Mouse (Mus musculus) gastrocnemius, adult 2 months (tissue): Measurements from ENCODE around the gene Slc39a12. TPM values are rescaled to one million over a fixed set of nuclear protein-coding genes. Genes with fewer than 3 reads are reported as not detected.

Experiments used
- DNase-seq: peaks from one replicate; pipeline ENCODE4 v3.0.0; 2022
- H3K27ac ChIP-seq: fragments of 200-600 bp; 2 replicates; pipeline ENCODE4 v1.8.1; 2022; ENCODE audit warnings: mild to moderate bottlenecking
- H3K4me3 ChIP-seq: fragments of 200-600 bp; 2 replicates; pipeline ENCODE4 v1.8.1; 2022; ENCODE audit warnings: mild to moderate bottlenecking, moderate library complexity
- CTCF ChIP-seq: fragments of 200-600 bp; IDR thresholded peaks from 2 replicates; pipeline ENCODE4 v1.8.1; 2022; ENCODE audit warnings: antibody characterized with exemption, mild to moderate bottlenecking, moderate library complexity
- intact Hi-C: fragments of 180-260 bp; cut with DNase I; formaldehyde crosslinking; loops from one replicate; pipeline ENCODE4 v1.15.1; 2025
- total RNA-seq, 2 experiments: library from RNA; stranded (reverse); gene quantifications; 2 replicates each; pipeline ENCODE4 v1.2.3; 2021

The Slc39a12 gene
- total RNA-seq, 2 experiments from 2014 or later: 0.22 TPM; not detected in 1

- DNase-seq: no peak
- no peak for TF ChIP-seq CTCF
Measured at GRCm38 (mm10) chr2:14502482-14502881, 114.4 kb downstream of the Slc39a12 start.

GRCm38 (mm10) chr2:14518237-14518636, 130.1 kb downstream of the Slc39a12 start:
- no peak overlapping the region for H3K4me3 ChIP-seq
- DNase-seq: no peak
- intact Hi-C loops: no loop called here
- H3K27ac ChIP-seq: no peak overlapping the region
- TF ChIP-seq CTCF: no peak

More at GRCm38 (mm10) chr2:14502482-14502881, 114.4 kb downstream of the Slc39a12 start:
- intact Hi-C loops: no loop called here
- H3K4me3 ChIP-seq: no peak overlapping the region
- H3K27ac ChIP-seq: no peak overlapping the region

- no peak for TF ChIP-seq CTCF
- Histone ChIP-seq H3K27ac (no peak overlapping the region), H3K4me3 (no peak overlapping the region)
- DNase-seq: no peak
- intact Hi-C loops: no loop called here
Measured at GRCm38 (mm10) chr2:14534325-14535077, 146.4 kb downstream of the Slc39a12 start.

GRCm38 (mm10) chr2:14535246-14535671, 147.1 kb downstream of the Slc39a12 start:
- TF ChIP-seq CTCF: no peak

GRCm38 (mm10) chr2:14537781-14538180, 149.7 kb downstream of the Slc39a12 start:
- no peak for DNase-seq
- H3K4me3 ChIP-seq: no peak overlapping the region
- no peak for TF ChIP-seq CTCF
- no peak overlapping the region for H3K27ac ChIP-seq
- intact Hi-C loops: no loop called here

More at GRCm38 (mm10) chr2:14535246-14535671, 147.1 kb downstream of the Slc39a12 start:
- no peak for DNase-seq
- no peak overlapping the region for H3K27ac ChIP-seq
- intact Hi-C loops: no loop called here
- H3K4me3 ChIP-seq: no peak overlapping the region

GRCm38 (mm10) chr2:14543355-14543754, 155.2 kb downstream of the Slc39a12 start:
- H3K4me3 ChIP-seq: no peak overlapping the region
- intact Hi-C loops: no loop called here
- no peak overlapping the region for H3K27ac ChIP-seq
- TF ChIP-seq CTCF: no peak
- no peak for DNase-seq

- DNase-seq: no peak
- no peak overlapping the region for H3K4me3 ChIP-seq
- H3K27ac ChIP-seq: no peak overlapping the region
- intact Hi-C loops: no loop called here
- no peak for TF ChIP-seq CTCF
Measured at GRCm38 (mm10) chr2:14543773-14544172, 155.7 kb downstream of the Slc39a12 start.

Other genes with a start within 250 kb of the Slc39a12 start
- under 1 TPM; 0.15 to 0.17 TPM for gene Tmem236, start 213.8 kb upstream of the Slc39a12 start, total RNA-seq
- 10 to 100 TPM in 1 of 2 experiments, 1 to 10 TPM in 1; 5.4 to 10.9 TPM for gene Mrc1, start 158.9 kb upstream of the Slc39a12 start, total RNA-seq
- under 1 TPM; 0.51 to 0.73 TPM for gene Cacnb2, start 214.8 kb downstream of the Slc39a12 start, total RNA-seq